Mouse (Mus musculus) spleen, postnatal 36 days (tissue): ENCODE measurements around the gene Olfr313.
"Not testable (repeated sequence)": the region's sequence is repeated elsewhere in the genome, so short reads cannot be mapped to it uniquely, and the experiment has no call there.

Source experiments
- DNase-seq, 2 experiments: peaks; one replicate each; pipeline ENCODE4 v3.0.0; 2022; ENCODE audit warnings: low spot score in 2 of 2, mixed read lengths in 1 of 2

Gene Olfr313

GRCm38 (mm10) chr11:58814700-58815099 lies at the start of gene Olfr313:
Olfr313 (plus strand) TSS chr11:58815000.
- not testable (repeated sequence) for DNase-seq

- DNase-seq: no peak
Measured at GRCm38 (mm10) chr11:58772888-58773287, 41.9 kb upstream of the Olfr313 start, which contains the start of gene Olfr315. Olfr315 (plus strand) TSS chr11:58773188.

- DNase-seq: no peak
Measured at GRCm38 (mm10) chr11:58782480-58783089, 32.2 kb upstream of the Olfr313 start, which contains the start of gene Olfr314. Olfr314 (plus strand) TSS chr11:58782952.

GRCm38 (mm10) chr11:58784182-58784581 lies 30.6 kb upstream of the Olfr313 start:
- no peak for DNase-seq

DNA sequence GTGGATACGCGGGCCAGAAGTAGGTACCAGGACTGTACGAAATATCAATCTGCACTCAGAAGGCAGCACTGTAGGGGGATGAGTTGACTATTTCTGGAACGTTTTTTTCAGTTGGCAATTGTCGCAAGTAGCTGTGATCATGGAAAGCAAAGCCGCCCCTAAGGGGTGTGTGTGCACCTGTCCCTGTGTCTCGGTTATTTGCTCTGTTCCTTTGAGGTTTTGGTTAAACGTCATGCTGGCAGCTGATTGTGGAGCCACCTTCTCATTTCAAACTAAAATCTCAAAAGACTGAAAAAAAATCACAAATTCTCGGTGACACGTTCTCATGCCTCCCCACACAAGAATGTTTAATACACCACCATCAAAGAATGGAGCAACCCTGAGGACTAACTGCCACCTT lies 27.1 kb upstream of the Olfr313 start:
- DNase-seq: no peak

DNA sequence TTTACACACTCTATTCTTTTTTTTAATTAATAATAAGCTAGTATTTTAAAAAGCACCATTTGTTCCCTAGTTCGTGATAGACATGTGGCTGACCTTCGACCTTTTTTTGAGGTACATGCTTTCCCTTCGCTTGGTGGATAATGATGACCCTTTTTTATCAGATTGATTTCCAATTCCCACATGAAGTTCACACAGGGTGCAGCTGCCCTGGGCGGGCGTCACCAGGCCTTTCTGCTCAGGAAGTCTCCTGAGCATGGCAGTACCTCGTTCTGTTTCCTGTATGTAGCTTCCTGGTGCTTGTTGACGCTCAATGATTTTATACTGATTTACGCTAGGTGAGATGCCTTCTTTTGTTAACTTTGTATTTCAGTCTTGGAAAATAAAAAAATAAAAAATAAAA lies 26.5 kb upstream of the Olfr313 start:
- DNase-seq: peak; percentile 23 to 26

- peak; percentile 10 to 16 for DNase-seq
Measured at GRCm38 (mm10) chr11:58789532-58789931, 25.3 kb upstream of the Olfr313 start.

DNA sequence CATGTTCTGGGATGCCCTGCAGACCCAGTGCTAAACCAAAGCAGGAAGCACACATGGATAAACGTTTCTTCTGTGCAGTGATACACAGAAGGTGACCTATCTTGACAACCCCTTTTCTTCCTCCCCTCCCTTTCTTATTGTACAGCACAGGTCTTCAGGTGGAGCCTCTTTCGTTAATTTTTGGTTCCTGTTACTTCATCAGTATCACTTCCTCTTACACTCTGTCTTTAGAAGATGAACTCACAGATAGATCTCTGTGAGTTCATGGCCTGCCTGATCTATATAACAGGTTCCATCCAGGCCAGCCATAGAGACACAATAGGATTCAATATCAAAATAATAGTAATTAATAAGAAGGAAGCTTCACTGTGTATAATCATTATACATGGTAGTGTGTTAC lies 24.7 kb upstream of the Olfr313 start:
- peak; percentile 33 to 48 for DNase-seq

DNA sequence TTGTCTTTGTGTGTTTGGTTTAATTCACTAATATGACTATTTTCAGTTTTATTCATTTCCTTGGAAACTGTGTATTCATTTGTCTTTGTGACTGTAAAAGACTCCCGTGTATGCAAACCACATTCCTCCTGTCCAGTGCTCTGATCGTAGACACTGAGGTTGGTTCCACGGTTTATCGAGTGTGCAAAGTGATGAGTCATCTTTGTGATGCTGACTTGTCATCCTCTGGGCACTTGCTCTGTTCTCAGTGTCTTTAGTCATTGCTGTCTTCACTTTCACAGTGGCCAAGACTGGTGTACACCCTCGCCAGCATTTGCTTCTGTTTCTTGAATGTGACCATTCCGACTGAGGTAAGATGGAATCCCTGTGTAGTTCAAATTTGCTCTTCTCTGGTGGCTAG lies 24.2 kb upstream of the Olfr313 start:
- DNase-seq: no peak

GRCm38 (mm10) chr11:58795856-58796255 lies 18.9 kb upstream of the Olfr313 start:
- peak in 1 of 2 experiments; percentile 19 for DNase-seq

GRCm38 (mm10) chr11:58796850-58797249 lies 17.9 kb upstream of the Olfr313 start:
- no peak for DNase-seq

GRCm38 (mm10) chr11:58799747-58800146 lies 15.1 kb upstream of the Olfr313 start:
- DNase-seq: no peak

DNA sequence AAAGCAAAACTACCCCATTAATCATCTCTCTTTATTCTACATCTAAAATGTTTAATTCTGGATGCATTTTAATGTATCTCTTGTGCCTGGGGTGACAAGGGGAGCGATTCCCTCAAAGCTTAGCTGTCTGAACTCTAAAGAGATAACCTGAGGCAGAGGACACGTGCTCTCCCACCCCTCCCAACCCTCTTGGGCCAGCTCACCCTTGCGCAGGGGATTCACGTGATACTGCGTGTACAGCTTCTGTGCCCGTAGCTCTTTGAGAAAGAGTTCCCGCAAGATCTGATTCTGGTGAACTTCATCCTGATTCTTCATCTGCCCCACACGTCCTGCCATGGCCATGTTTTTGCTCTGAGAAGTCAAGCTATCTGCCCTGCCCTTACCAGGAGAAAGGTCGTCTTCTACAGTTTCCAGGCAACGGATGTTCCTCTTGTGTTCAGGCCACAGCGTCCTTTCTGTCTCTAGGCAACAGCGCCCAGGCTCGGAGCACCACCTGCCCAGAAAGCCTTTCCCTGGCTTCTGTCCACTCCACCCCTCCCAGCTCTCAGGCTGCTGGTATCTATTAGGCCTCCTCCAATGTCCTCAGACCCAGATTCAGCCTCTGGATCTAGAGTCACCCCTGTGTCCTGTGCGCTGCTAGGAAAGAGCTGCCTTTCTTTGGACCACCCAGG lies 13.1 kb upstream of the Olfr313 start, which contains the start of gene Fam183b:
Gene Fam183b, minus strand, starts transcription at position 403 of the 671 bp plus-strand sequence.
- DNase-seq: no peak

DNA sequence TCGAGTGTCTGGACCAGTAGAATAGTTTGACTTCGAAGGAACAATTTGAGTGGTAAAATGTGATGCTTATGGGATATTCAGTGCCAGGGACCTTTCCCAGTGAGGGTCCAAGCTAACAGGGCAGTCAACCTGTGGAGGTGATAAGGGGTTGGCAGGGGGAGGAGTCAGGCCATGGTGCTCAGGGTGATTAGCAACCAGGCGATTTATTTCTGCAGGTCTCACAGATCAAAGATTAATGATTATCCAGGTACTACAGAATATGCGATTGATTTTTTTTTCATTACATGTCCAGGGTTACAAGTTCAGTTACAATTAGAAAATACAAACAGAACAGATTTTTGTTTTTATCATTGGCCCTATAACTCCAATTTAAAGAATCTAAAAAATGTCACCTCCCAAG lies 10.9 kb upstream of the Olfr313 start:
- no peak for DNase-seq

GRCm38 (mm10) chr11:58804393-58804792 lies 10.4 kb upstream of the Olfr313 start:
- no peak for DNase-seq

- no peak for DNase-seq
Measured at GRCm38 (mm10) chr11:58812001-58812400, 2.8 kb upstream of the Olfr313 start.

DNA sequence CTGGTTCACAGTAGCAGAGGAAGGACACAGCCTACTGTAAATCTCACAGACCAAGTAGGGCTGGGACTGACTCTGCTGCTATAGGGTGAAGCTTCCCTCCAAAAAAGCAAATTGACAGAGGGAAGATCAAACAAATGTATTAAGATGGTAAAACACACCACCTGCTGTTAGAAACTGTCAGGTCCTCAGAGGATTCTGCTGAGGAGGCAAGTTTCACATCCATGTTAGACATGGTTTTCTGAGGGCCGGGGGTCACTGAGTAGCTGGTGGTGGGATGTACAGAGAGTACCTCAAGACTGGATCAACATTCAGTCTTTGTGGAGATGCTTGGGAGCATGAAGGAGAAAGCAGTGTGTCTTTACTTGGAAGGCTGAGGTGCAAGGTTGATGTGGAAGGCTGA lies 876 bp downstream of the Olfr313 start:
- no peak for DNase-seq

DNA sequence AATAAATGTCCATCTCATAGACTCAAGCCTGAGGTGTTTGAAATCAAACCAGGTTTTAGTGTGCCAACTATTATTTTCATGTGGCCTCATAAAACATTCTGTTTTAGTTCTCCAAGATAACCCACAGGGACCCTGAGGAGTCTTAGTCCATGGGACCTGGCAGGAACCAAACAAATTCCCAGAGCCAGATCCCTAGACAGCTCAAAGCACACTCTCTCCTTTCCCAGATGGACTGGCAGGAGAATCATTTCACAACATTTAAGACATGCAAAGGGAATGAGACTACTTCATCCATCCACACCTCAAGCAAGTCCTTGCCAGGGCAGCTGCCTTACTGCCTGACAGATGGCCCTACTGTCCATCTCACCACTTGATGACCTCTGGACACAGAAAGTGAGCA lies 14.1 kb downstream of the Olfr313 start, which contains the start of gene Olfr312:
Gene Olfr312, plus strand, starts transcription at position 301 of the 400 bp plus-strand sequence.
- not testable (repeated sequence) for DNase-seq

GRCm38 (mm10) chr11:58829764-58830163 lies 15.0 kb downstream of the Olfr313 start:
- no peak for DNase-seq

GRCm38 (mm10) chr11:58832541-58832940 lies 17.7 kb downstream of the Olfr313 start:
- not testable (repeated sequence) for DNase-seq

DNA sequence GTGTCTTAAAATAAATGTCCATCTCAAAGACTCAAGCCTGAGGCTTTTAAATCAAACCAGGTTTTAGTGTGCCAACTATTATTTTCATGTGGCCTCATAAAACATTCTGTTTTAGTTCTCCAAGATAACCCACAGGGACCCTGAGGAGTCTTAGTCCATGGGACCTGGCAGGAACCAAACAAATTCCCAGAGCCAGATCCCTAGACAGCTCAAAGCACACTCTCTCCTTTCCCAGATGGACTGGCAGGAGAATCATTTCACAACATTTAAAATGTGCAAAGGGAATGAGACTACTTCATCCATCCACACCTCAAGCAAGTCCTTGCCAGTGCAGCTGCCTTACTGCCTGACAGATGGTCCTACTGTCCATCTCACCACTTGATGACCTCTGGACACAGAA lies 24.2 kb downstream of the Olfr313 start, which contains the start of gene Olfr311:
Gene Olfr311, plus strand, starts transcription at position 301 of the 400 bp plus-strand sequence.
- DNase-seq: not testable (repeated sequence)

GRCm38 (mm10) chr11:58846919-58847461 lies 32.2 kb downstream of the Olfr313 start, which contains the start of gene Gm12258:
Gm12258 (plus strand) TSS chr11:58847158.
- peak; percentile 91 to 95 for DNase-seq

DNA sequence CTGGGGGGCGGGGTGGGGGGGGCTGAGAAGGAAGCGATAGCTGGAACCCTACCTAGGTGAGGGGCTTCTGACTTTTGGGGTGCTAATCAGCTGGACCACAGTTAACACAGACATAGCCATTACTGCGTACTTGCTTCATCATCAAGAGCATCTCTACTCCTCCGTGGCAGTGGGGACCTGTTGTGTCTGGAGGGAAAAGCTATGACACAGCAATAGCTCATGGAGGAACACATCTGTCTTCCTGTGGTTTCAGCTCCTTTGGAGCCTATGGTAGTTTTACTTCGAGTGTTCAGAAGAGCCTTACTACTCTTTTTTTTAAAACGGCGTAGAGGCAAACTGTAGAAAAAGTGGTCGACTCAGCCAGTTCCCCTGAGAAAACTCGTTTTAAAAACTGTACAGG lies 32.8 kb downstream of the Olfr313 start:
- DNase-seq: no peak
